Mouse (Mus musculus) hindbrain, embryonic 16.5 days (tissue): ENCODE data around the gene Casz1. TPM values are rescaled to one million over a fixed set of nuclear protein-coding genes. Genes with fewer than 3 reads are reported as not detected.

Source experiments
- ATAC-seq: fragments of 200-750 bp; cut with Nextera tagmentation; 2 replicates; pipeline ENCODE4 v1.8.0; 2017; ENCODE audit warnings: moderate TSS enrichment, moderate library complexity
- H3K27ac ChIP-seq: fragments of 300-500 bp; sonication (generic); 2 replicates; pipeline ENCODE4 v1.5.1; 2014; ENCODE audit warnings: low read depth, mild to moderate bottlenecking, control low read depth, low read length, moderate library complexity
- H3K27me3 ChIP-seq: fragments of 300-500 bp; sonication (generic); replicated peaks from 2 replicates; pipeline ENCODE4 v1.6.1; 2014; ENCODE audit warnings: low read length; ENCODE audit not compliant: control insufficient read depth, insufficient read depth
- H3K36me3 ChIP-seq: fragments of 300-500 bp; sonication (generic); 2 replicates; pipeline ENCODE4 v1.6.1; 2014; ENCODE audit warnings: mild to moderate bottlenecking, low read length, moderate library complexity, mixed read lengths; ENCODE audit not compliant: control insufficient read depth, insufficient read depth
- H3K4me1 ChIP-seq: fragments of 300-500 bp; sonication (generic); 2 replicates; pipeline ENCODE4 v1.6.1; 2014; ENCODE audit warnings: low read depth, low read length; ENCODE audit not compliant: control insufficient read depth, insufficient read depth
- H3K4me2 ChIP-seq: fragments of 300-500 bp; sonication (generic); 2 replicates; pipeline ENCODE4 v1.6.1; 2014; ENCODE audit warnings: mild to moderate bottlenecking, low read length, control low read depth, moderate library complexity
- H3K4me3 ChIP-seq: fragments of 300-500 bp; sonication (generic); 2 replicates; pipeline ENCODE4 v1.5.1; 2014; ENCODE audit warnings: mild to moderate bottlenecking, low read length, control low read depth, moderate library complexity
- H3K9ac ChIP-seq: fragments of 300-500 bp; sonication (generic); 2 replicates; pipeline ENCODE4 v1.6.1; 2014; ENCODE audit warnings: low read depth, mild to moderate bottlenecking, control low read depth, low read length, moderate library complexity
- H3K9me3 ChIP-seq: fragments of 300-500 bp; sonication (generic); 2 replicates; pipeline ENCODE4 v1.6.1; 2014; ENCODE audit warnings: mild to moderate bottlenecking, low read length, moderate library complexity; ENCODE audit not compliant: control insufficient read depth
- WGBS: fragments of 180-500 bp; shearing (Covaris S2); extraction: QIAGEN DNeasy Blood & Tissue Kit; methylation state at CpG from one replicate; pipeline ENCODE4 v1.1.7; 2014; 5-methylcytosine and 5-hydroxymethylcytosine counted together
- polyA plus RNA-seq: library from polyadenylated mRNA; unstranded; fragments of >200 nt; fragmentation: Nextera tagmentation; extraction: Ambion mirVana; gene quantifications from 2 replicates; pipeline ENCODE4 v1.2.1, GENCODE M21; 2015

The Casz1 gene
- polyA plus RNA-seq, 1 experiment from 2014 or later, result 4.4 TPM

GRCm38 (mm10) chr4:148936727-148937126, 132.5 kb downstream of the Casz1 start:
- H3K4me2 ChIP-seq, result no peak overlapping the region
- H3K27ac ChIP-seq, result no peak overlapping the region
- peaks cover 27% of the 10 kb centered on the region for H3K4me1 ChIP-seq
- ATAC-seq, result no peak
- H3K9ac ChIP-seq, result no peak overlapping the region
- H3K36me3 ChIP-seq, result no peaks in the 10 kb centered on the region
- H3K9me3 ChIP-seq, result no peaks in the 10 kb centered on the region
- peaks cover 20% of the 10 kb centered on the region for H3K27me3 ChIP-seq
- no peak overlapping the region for H3K4me3 ChIP-seq
- WGBS, result 75% methylated on average over 12 of the region's 12 CpGs

- Histone ChIP-seq H3K27ac (no peak overlapping the region), H3K4me1 (peaks cover 27% of the 10 kb centered on the region), H3K27me3 (peaks cover 20% of the 10 kb centered on the region), H3K9ac (no peak overlapping the region), H3K4me2 (no peak overlapping the region), H3K4me3 (no peak overlapping the region), H3K36me3 (no peaks in the 10 kb centered on the region), H3K9me3 (no peaks in the 10 kb centered on the region)
- WGBS, result 81% methylated on average over 24 of the region's 26 CpGs
- no peak for ATAC-seq
Measured at GRCm38 (mm10) chr4:148938546-148938945, 134.3 kb downstream of the Casz1 start.

- WGBS, result 9% methylated on average over 25 of the region's 25 CpGs
- peak; percentile 86 for ATAC-seq
- H3K27me3 ChIP-seq, result peaks cover 25% of the 10 kb centered on the region
- H3K9ac ChIP-seq, result peak overlapping the region; percentile 41; the same call in 1 of the 2 replicates
- H3K4me3 ChIP-seq, result 0 out of 2 replicates have a peak overlapping the region, but pooled peaks have one; percentile 5
- peaks cover 19% of the 10 kb centered on the region for H3K4me1 ChIP-seq
- no peaks in the 10 kb centered on the region for H3K36me3 ChIP-seq
- H3K27ac ChIP-seq, result no peak overlapping the region; the same call in 1 of the 2 replicates
- H3K4me2 ChIP-seq, result peak overlapping the region; percentile 50
- no peaks in the 10 kb centered on the region for H3K9me3 ChIP-seq
Measured at GRCm38 (mm10) chr4:148940674-148941211, 136.5 kb downstream of the Casz1 start.

GRCm38 (mm10) chr4:148941321-148941720, 137.1 kb downstream of the Casz1 start:
- Histone ChIP-seq H3K9ac (peak overlapping the region; percentile 27; the same call in 1 of the 2 replicates), H3K36me3 (no peaks in the 10 kb centered on the region), H3K27me3 (peaks cover 25% of the 10 kb centered on the region), H3K27ac (peak overlapping the region; percentile 39; the same call in 1 of the 2 replicates), H3K4me1 (peaks cover 19% of the 10 kb centered on the region), H3K4me2 (no peak overlapping the region), H3K9me3 (no peaks in the 10 kb centered on the region), H3K4me3 (no peak overlapping the region)
- 0 out of 2 replicates have a peak, but pooled peaks have one; percentile 4 for ATAC-seq
- 35% methylated on average over 11 of the region's 11 CpGs for WGBS

GRCm38 (mm10) chr4:148943099-148943498, 138.9 kb downstream of the Casz1 start:
- peaks cover 19% of the 10 kb centered on the region for H3K27me3 ChIP-seq
- no peak overlapping the region for H3K4me3 ChIP-seq
- ATAC-seq, result no peak
- H3K27ac ChIP-seq, result no peak overlapping the region
- no peak overlapping the region for H3K4me2 ChIP-seq
- no peak overlapping the region for H3K9ac ChIP-seq
- no peaks in the 10 kb centered on the region for H3K36me3 ChIP-seq
- peaks cover 19% of the 10 kb centered on the region for H3K4me1 ChIP-seq
- WGBS, result 53% methylated on average over 5 of the region's 5 CpGs
- no peaks in the 10 kb centered on the region for H3K9me3 ChIP-seq

GRCm38 (mm10) chr4:148945476-148945881, 141.2 kb downstream of the Casz1 start:
- Histone ChIP-seq H3K9ac (no peak overlapping the region), H3K9me3 (no peaks in the 10 kb centered on the region), H3K4me2 (no peak overlapping the region), H3K4me1 (peaks cover 14% of the 10 kb centered on the region), H3K4me3 (no peak overlapping the region), H3K36me3 (no peaks in the 10 kb centered on the region), H3K27me3 (peaks cover 14% of the 10 kb centered on the region), H3K27ac (no peak overlapping the region)
- peak; percentile 35; the same call in 1 of the 2 replicates for ATAC-seq
- WGBS, result 57% methylated on average over 4 of the region's 4 CpGs

- H3K9me3 ChIP-seq, result no peaks in the 10 kb centered on the region
- H3K9ac ChIP-seq, result no peak overlapping the region
- no peak overlapping the region for H3K27ac ChIP-seq
- 86% methylated on average over 8 of the region's 8 CpGs for WGBS
- H3K27me3 ChIP-seq, result peaks cover 17% of the 10 kb centered on the region
- no peaks in the 10 kb centered on the region for H3K36me3 ChIP-seq
- H3K4me3 ChIP-seq, result no peak overlapping the region
- H3K4me2 ChIP-seq, result no peak overlapping the region
- no peak for ATAC-seq
- H3K4me1 ChIP-seq, result peaks cover 14% of the 10 kb centered on the region
Measured at GRCm38 (mm10) chr4:148946071-148946470, 141.8 kb downstream of the Casz1 start.

GRCm38 (mm10) chr4:148947833-148948388, 143.7 kb downstream of the Casz1 start:
- ATAC-seq, result no peak
- no peak overlapping the region for H3K9ac ChIP-seq

GRCm38 (mm10) chr4:148950487-148950886, 146.3 kb downstream of the Casz1 start:
- Histone ChIP-seq H3K27me3 (peaks cover 16% of the 10 kb centered on the region), H3K27ac (no peak overlapping the region; the same call in 1 of the 2 replicates), H3K36me3 (no peaks in the 10 kb centered on the region), H3K4me2 (no peak overlapping the region; the same call in 1 of the 2 replicates), H3K9me3 (no peaks in the 10 kb centered on the region), H3K4me3 (no peak overlapping the region), H3K9ac (peak overlapping the region; percentile 2; the same call in 1 of the 2 replicates), H3K4me1 (peaks cover 28% of the 10 kb centered on the region)
- ATAC-seq, result no peak
- 76% methylated on average over 6 of the region's 6 CpGs for WGBS

More at GRCm38 (mm10) chr4:148947833-148948388, 143.7 kb downstream of the Casz1 start:
- H3K4me3 ChIP-seq, result no peak overlapping the region
- H3K4me1 ChIP-seq, result peaks cover 26% of the 10 kb centered on the region
- peaks cover 17% of the 10 kb centered on the region for H3K27me3 ChIP-seq
- H3K36me3 ChIP-seq, result no peaks in the 10 kb centered on the region
- no peak overlapping the region for H3K4me2 ChIP-seq
- no peak overlapping the region for H3K27ac ChIP-seq
- H3K9me3 ChIP-seq, result no peaks in the 10 kb centered on the region
- WGBS, result 59% methylated on average over 10 of the region's 10 CpGs
